Mouse (Mus musculus) lung, embryonic 15.5 days (tissue): ENCODE results near the gene Bzw2. TPM values are rescaled to one million over a fixed set of nuclear protein-coding genes. Genes with fewer than 3 reads are reported as not detected.

Source experiments
- ATAC-seq: fragments of 200-750 bp; cut with Nextera tagmentation; 2 replicates; pipeline ENCODE4 v1.8.0; 2017; ENCODE audit warnings: moderate number of reproducible peaks, borderline replicate concordance; ENCODE audit not compliant: low FRiP score, low TSS enrichment; ENCODE audit errors: extremely low read depth
- H3K27ac ChIP-seq: fragments of 300-500 bp; sonication (generic); 2 replicates; pipeline ENCODE4 v1.5.1; 2015; ENCODE audit warnings: moderate library complexity, mild to moderate bottlenecking, inconsistent platforms
- H3K27me3 ChIP-seq: fragments of 300-500 bp; sonication (generic); 2 replicates; pipeline ENCODE4 v1.6.1; 2015; ENCODE audit warnings: inconsistent platforms
- H3K36me3 ChIP-seq: fragments of 300-500 bp; sonication (generic); 2 replicates; pipeline ENCODE4 v1.6.1; 2015; ENCODE audit warnings: inconsistent platforms
- H3K4me1 ChIP-seq: fragments of 300-500 bp; sonication (generic); 2 replicates; pipeline ENCODE4 v1.6.1; 2015; ENCODE audit warnings: inconsistent platforms
- H3K4me2 ChIP-seq: fragments of 300-500 bp; sonication (generic); 2 replicates; pipeline ENCODE4 v1.6.1; 2015; ENCODE audit warnings: inconsistent platforms, mild to moderate bottlenecking, moderate library complexity
- H3K4me3 ChIP-seq: fragments of 300-500 bp; sonication (generic); 2 replicates; pipeline ENCODE4 v1.5.1; 2015; ENCODE audit warnings: mild to moderate bottlenecking, inconsistent platforms
- H3K9ac ChIP-seq: fragments of 300-500 bp; sonication (generic); 2 replicates; pipeline ENCODE4 v1.6.1; 2015; ENCODE audit warnings: inconsistent platforms
- H3K9me3 ChIP-seq: fragments of 300-500 bp; sonication (generic); 2 replicates; pipeline ENCODE4 v1.6.1; 2016; ENCODE audit warnings: inconsistent platforms
- WGBS: fragments of 180-500 bp; shearing (Covaris S2); methylation state at CpG from one replicate; pipeline ENCODE4 v1.1.7; 2015; 5-methylcytosine and 5-hydroxymethylcytosine counted together
- polyA plus RNA-seq: library from polyadenylated mRNA; unstranded; fragments of >200 nt; fragmentation: Nextera tagmentation; extraction: Ambion mirVana; gene quantifications from 2 replicates; pipeline ENCODE4 v1.2.1, GENCODE M21; 2015

The Bzw2 gene
- polyA plus RNA-seq, 1 experiment from 2014 or later, result 187 TPM

DNA sequence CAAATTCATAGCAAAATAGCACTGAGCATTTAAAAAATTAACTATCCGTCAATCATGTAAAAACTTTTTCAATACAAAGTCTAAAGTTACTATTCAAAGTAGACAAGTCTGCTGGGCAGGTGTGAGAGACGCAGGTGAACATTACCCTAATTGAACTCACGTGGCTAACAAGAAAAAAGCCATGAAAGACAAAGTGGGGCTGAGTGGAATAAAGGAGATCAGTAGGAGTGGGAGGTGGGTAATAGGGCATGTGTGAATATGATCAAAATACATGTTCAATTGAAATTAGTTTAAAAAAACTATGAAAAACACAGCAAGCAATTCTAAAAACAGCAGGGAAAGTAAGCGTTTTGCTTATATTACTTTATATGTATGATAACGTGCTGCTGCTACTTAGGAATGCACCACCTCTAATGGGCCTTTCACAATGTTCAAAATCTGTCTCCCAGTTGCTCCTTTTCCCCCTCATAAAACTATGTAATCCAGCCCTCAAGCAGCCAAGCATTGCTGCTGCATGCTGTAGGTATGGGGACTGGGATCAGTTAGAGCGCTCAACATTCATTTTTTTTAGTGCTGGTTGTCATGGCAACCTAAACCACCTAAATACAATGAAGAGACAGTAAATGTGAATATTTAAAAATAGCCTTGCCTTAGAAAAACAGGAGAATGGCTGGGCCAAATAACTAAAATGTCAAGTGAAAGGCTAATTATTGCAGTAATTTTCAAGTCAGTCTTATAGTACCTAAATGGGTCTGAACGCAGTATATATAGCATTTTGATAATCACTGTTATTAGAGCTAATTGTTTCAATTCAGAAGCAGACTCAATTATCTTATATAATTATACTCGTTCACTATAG lies 54.9 kb downstream of the Bzw2 start:
- Histone ChIP-seq H3K9ac (no peak overlapping the region), H3K36me3 (peaks cover 37% of the 10 kb centered on the region), H3K27me3 (no peaks in the 10 kb centered on the region), H3K27ac (no peak overlapping the region), H3K4me1 (no peaks in the 10 kb centered on the region), H3K4me2 (no peak overlapping the region), H3K9me3 (no peaks in the 10 kb centered on the region), H3K4me3 (no peak overlapping the region)
- no peak for ATAC-seq
- 96% methylated on average over 8 of the region's 8 CpGs for WGBS

DNA sequence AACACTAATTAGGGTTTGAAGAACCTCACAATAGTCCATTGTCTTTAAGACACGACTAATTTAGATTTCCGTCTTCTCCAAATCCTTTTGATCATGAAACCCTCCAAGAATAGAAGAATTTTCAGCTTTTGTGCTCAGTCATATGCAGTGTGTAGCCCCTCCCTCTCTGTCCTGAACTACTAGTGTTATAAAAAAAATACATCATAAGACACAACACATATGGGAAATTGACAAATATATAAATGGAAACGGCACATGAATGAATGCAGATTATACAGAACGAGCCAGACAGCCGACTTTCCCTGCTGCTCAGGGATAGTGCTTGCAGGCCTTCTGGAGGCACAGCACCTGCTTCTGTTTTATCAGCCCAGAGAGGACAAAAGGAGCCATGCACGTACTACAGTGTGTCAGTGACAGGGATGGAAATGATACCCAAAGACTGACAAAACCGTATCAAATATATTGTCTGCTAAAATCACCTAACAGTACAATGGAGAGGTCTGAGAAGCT lies 62.5 kb downstream of the Bzw2 start:
- no peak overlapping the region for H3K4me3 ChIP-seq
- H3K9ac ChIP-seq, result no peak overlapping the region
- no peak overlapping the region for H3K4me2 ChIP-seq
- no peak overlapping the region for H3K27ac ChIP-seq
- H3K9me3 ChIP-seq, result no peaks in the 10 kb centered on the region
- ATAC-seq, result no peak
- no peaks in the 10 kb centered on the region for H3K27me3 ChIP-seq
- WGBS, result 83% methylated on average over 7 of the region's 7 CpGs
- peaks cover 22% of the 10 kb centered on the region for H3K36me3 ChIP-seq
- no peaks in the 10 kb centered on the region for H3K4me1 ChIP-seq

DNA sequence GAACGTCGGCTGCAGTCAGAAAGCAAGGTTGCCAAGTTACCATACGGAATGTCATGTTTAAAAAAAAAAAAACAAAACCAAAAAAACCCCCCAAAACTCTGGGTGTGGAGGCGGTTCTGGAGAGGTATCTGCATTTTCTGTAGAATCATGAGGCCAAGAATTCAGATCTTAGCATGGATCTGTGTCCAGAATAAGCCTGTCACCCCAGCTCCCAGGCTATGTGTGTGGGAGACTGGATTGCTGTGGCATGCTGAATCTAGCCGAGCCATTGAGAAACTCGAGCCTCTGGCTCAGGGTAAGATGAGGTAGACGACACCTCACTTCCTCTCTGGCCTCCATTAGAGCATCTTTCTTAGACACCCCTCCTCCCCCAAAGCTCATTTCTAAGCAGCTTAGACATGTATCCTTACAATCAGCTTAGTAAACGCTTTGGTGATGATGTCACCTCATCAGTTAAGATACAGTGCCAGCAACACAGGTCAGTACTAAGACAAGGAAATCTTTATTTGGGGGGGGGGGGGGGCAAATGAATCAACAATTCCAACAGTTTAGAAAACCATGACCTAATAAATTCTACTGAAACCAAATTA lies 64.7 kb downstream of the Bzw2 start:
- WGBS, result 71% methylated on average over 8 of the region's 8 CpGs
- H3K9ac ChIP-seq, result no peak overlapping the region
- H3K4me2 ChIP-seq, result no peak overlapping the region
- no peaks in the 10 kb centered on the region for H3K27me3 ChIP-seq
- H3K36me3 ChIP-seq, result peaks cover 22% of the 10 kb centered on the region
- H3K27ac ChIP-seq, result no peak overlapping the region
- ATAC-seq, result no peak
- H3K9me3 ChIP-seq, result no peaks in the 10 kb centered on the region
- H3K4me1 ChIP-seq, result no peaks in the 10 kb centered on the region
- no peak overlapping the region for H3K4me3 ChIP-seq

DNA sequence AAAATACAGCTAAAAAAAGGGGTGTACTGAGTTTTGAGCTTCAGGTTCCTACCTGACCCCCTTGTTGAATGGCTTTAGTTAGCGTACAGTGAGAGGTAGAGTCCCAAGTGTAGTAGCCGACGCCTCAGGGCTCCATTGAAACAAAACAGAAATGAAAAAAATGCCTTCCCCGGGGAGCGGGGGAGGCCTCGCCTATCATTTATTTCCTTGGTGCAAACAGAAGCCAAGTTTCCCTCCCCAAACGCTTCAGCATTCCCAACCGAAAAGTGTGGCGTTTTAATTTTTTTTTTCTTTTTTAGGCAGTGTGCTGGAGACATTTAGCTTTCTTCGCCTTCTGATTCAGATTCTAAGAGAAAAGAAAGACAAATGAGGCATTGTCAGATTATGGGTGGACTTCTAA lies 65.9 kb downstream of the Bzw2 start:
- ATAC-seq, result no peak
- Histone ChIP-seq H3K4me1 (no peaks in the 10 kb centered on the region), H3K36me3 (peaks cover 22% of the 10 kb centered on the region), H3K4me2 (no peak overlapping the region), H3K9ac (no peak overlapping the region), H3K9me3 (no peaks in the 10 kb centered on the region), H3K4me3 (no peak overlapping the region), H3K27me3 (no peaks in the 10 kb centered on the region), H3K27ac (no peak overlapping the region)
- 90% methylated on average over 10 of the region's 10 CpGs for WGBS

DNA sequence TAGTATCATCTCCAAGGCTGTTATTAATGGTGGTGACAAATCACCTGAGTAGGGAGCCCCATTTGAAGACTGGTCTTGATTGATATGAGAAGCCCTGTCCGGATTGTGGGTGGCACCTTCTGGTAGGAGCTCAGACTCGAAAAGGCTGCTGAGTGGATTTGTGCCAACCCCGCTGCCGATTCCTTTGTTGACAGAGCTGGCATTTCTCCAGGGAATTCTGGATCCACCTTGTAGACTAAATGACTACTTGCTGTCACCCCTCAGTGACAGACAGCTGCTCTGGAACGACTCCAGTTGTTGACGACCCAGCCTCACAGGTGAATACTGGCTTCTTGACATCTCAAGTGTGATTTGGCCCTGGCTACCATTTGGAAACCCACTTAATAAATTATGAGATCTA lies 68.7 kb downstream of the Bzw2 start:
- Histone ChIP-seq H3K36me3 (peaks cover 18% of the 10 kb centered on the region), H3K9me3 (no peaks in the 10 kb centered on the region), H3K4me2 (no peak overlapping the region), H3K4me1 (no peaks in the 10 kb centered on the region), H3K27me3 (no peaks in the 10 kb centered on the region), H3K9ac (no peak overlapping the region), H3K4me3 (no peak overlapping the region), H3K27ac (no peak overlapping the region)
- 40% methylated on average over 6 of the region's 6 CpGs for WGBS
- no peak for ATAC-seq

DNA sequence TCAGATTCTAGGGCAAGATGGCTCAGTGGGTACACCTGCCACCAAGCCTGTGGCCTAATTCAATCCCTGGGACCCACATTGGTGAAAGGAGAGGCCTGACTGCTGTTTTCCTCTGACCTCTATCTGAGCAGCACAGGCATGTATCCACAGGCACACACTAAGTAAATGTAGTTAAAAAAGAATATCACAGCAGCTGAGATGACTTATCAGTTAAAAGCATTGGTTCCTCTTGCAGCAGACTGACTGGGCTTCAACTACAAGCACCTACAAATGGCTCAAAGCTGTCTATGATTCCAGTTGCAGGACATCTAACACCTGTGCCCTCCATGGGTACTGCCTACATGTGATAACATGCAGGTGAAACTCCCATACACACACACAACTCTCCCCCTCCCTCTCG lies 69.1 kb downstream of the Bzw2 start:
- Histone ChIP-seq H3K4me3 (no peak overlapping the region), H3K27ac (no peak overlapping the region), H3K9me3 (no peaks in the 10 kb centered on the region), H3K36me3 (peaks cover 18% of the 10 kb centered on the region), H3K4me1 (no peaks in the 10 kb centered on the region), H3K4me2 (no peak overlapping the region), H3K9ac (no peak overlapping the region), H3K27me3 (no peaks in the 10 kb centered on the region)
- 88% methylated on average over 1 of the region's 1 CpGs for WGBS
- ATAC-seq, result no peak

DNA sequence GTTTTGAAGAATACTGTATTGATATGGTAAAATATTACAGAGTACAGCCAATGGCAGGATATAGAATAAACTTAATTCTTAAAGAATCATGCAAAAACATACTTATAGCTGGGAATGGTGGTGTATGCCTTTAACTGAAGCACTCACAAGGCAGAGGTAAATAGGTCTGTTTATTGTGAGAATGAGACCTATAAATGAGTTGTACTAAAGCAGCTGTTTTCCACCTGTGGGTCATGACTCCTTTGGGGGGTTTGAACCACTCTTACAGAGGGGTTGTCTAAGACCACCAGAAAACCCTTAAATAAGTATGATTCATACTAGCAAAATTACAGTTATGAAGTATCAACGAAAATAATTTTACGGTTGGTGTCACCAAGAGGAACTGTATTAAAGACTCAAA lies 72.5 kb downstream of the Bzw2 start:
- WGBS, result 95% methylated on average over 2 of the region's 2 CpGs
- H3K4me2 ChIP-seq, result no peak overlapping the region
- ATAC-seq, result no peak
- no peak overlapping the region for H3K4me3 ChIP-seq
- H3K4me1 ChIP-seq, result no peaks in the 10 kb centered on the region
- H3K36me3 ChIP-seq, result no peaks in the 10 kb centered on the region
- no peak overlapping the region for H3K9ac ChIP-seq
- H3K27ac ChIP-seq, result no peak overlapping the region
- H3K27me3 ChIP-seq, result no peaks in the 10 kb centered on the region
- no peaks in the 10 kb centered on the region for H3K9me3 ChIP-seq

DNA sequence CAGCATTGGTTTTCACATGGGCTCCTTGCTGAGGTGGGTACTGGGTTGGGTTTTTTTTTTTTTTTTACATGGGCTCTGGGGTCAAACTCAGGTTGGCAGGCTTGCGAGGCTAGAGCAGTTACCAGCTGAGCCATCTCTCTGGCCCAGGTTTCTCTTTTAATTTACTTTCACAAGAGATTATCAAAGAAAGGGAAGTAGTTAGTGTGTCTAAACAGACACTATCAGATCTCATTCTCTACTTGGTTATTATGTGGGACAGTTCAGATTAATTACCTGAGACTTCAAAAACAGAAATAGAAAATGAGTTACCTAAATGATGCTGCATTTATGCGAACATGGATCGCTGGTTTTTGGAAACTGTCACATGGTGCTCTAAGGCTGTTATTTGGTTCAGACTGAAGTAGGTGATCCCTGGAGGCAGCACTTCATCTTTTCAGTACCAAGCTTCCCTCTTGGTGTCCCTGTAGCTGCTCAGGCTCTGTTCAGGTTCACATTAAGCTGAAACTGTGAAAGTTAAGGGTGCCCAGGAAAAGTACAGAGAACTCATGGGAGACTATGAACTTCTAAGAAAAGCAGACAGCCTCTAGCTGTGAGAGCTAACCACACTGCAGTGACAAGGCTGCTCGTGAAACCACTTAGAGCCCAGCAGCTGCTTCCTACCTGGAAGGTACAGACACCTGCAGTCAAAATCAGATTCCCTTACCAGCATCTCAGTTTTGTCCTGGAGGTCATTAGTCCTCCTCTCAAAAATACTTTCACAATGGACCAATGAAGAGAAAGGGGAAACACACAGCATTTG lies 79.6 kb downstream of the Bzw2 start:
- Histone ChIP-seq H3K27ac (no peak overlapping the region), H3K4me1 (no peaks in the 10 kb centered on the region), H3K36me3 (no peaks in the 10 kb centered on the region), H3K9me3 (no peaks in the 10 kb centered on the region), H3K4me2 (no peak overlapping the region), H3K4me3 (no peak overlapping the region), H3K27me3 (no peaks in the 10 kb centered on the region), H3K9ac (no peak overlapping the region)
- WGBS, result 52% methylated on average over 4 of the region's 4 CpGs
- no peak for ATAC-seq

DNA sequence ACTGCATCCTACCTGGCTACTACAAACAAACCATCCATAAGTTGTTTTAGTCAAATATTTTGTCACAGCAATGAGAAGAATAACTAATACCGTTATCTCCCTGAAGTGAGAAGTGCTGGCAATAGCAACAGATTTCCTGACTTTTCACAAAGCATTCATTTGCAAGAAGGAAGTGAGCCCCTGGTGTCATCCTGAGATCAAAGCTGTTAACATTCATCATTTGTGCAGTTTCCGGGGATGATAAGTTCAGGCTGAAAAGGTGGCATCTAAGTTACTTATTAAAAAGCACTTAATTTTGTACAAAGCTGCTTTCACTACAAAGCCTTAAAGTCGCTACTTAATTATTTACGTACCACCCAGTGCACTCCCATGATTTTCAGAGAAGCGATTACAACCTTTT lies 85.0 kb downstream of the Bzw2 start:
- Histone ChIP-seq H3K27ac (no peak overlapping the region), H3K4me2 (no peak overlapping the region), H3K9ac (no peak overlapping the region), H3K4me3 (no peak overlapping the region), H3K4me1 (no peaks in the 10 kb centered on the region), H3K27me3 (no peaks in the 10 kb centered on the region), H3K36me3 (no peaks in the 10 kb centered on the region), H3K9me3 (no peaks in the 10 kb centered on the region)
- no peak for ATAC-seq
- 14% methylated on average over 5 of the region's 5 CpGs for WGBS

DNA sequence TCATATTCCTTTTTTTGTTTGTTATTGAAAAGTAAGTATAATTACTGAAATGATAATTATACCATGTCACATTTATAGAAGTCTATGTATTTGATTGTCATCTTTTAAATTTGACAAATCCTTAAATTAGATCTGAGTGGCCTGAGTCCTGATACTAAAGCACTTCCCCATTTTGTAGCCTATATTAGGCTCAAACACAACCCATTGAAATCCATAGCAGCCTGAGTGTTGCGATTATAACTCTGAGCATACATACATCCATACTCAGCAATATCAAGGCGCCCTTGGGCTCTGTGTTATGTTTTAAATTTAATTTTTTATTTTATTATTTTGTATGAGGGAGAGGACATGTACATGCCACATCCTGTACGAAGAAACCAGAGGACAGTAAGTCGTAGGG lies 87.6 kb downstream of the Bzw2 start:
- Histone ChIP-seq H3K4me1 (no peaks in the 10 kb centered on the region), H3K36me3 (no peaks in the 10 kb centered on the region)
- 77% methylated on average over 4 of the region's 4 CpGs for WGBS

DNA sequence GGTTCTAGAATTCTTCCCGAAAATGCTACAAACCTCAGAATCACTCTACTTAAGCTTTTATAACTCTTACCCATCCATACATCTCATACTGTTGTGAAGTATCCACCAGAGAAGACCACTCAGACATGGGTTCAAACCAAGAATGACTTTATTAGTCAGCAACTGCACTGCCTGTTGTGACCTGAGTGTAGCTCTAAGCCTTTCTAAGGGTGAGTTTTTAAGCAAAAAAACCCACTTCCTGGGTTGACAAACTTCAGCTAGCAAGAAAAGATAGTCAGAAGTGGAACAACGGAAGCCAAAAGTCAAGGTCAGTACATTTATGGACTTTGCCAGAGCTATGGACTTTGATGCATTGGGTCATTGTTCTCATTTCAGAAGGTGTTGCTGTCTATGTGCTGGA lies 90.3 kb downstream of the Bzw2 start:
- H3K9me3 ChIP-seq, result no peaks in the 10 kb centered on the region
- no peaks in the 10 kb centered on the region for H3K4me1 ChIP-seq
- 87% methylated on average over 2 of the region's 2 CpGs for WGBS
- H3K36me3 ChIP-seq, result no peaks in the 10 kb centered on the region
- no peak overlapping the region for H3K4me2 ChIP-seq
- H3K27ac ChIP-seq, result no peak overlapping the region
- ATAC-seq, result no peak
- no peak overlapping the region for H3K4me3 ChIP-seq
- no peak overlapping the region for H3K9ac ChIP-seq
- H3K27me3 ChIP-seq, result no peaks in the 10 kb centered on the region

More for the DNA sequence above, 87.6 kb downstream of the Bzw2 start:
- no peak overlapping the region for H3K9ac ChIP-seq
- ATAC-seq, result no peak
- H3K4me3 ChIP-seq, result no peak overlapping the region
- H3K27ac ChIP-seq, result no peak overlapping the region
- no peak overlapping the region for H3K4me2 ChIP-seq
- no peaks in the 10 kb centered on the region for H3K27me3 ChIP-seq
- H3K9me3 ChIP-seq, result no peaks in the 10 kb centered on the region

DNA sequence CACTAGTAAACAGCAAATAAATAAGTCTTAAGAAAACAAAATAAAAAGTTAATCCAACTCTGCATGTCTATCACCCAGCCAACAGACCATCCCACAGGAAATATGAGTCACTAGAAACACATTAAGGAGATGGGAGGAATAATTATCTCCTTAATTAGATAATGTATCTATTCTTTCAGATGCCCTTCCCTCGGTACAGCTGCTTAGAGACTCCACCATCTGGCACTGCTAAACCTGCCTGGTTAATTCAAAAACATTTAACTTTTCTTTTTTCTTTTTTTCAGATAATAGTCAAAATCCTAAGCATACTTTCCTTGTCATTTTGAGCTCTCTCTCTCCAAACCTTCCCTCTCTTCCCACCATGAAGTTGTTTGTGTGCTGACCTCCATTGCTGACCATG lies 92.0 kb downstream of the Bzw2 start:
- Histone ChIP-seq H3K4me1 (no peaks in the 10 kb centered on the region), H3K36me3 (no peaks in the 10 kb centered on the region), H3K4me2 (no peak overlapping the region), H3K9ac (no peak overlapping the region), H3K27me3 (no peaks in the 10 kb centered on the region), H3K27ac (no peak overlapping the region), H3K4me3 (no peak overlapping the region), H3K9me3 (no peaks in the 10 kb centered on the region)
- ATAC-seq, result no peak
- 89% methylated on average over 1 of the region's 1 CpGs for WGBS
